Mouse (Mus musculus): ENCODE measurements around the gene 1810024B03Rik. TPM values are rescaled to one million over a fixed set of nuclear protein-coding genes. Genes with fewer than 3 reads are reported as not detected.
A peak's percentile ranks its signal among the peaks of the same experiment; 100 is the strongest.

Gene 1810024B03Rik
- polyA plus RNA-seq, 1 experiment from 2014 or later, result 2.0 TPM

- Histone ChIP-seq H3K9ac (no peak overlapping the region), H3K4me2 (replicated peaks) (no peak overlapping the region), H3K36me3 (peaks cover 9% of the 10 kb centered on the region; the same call in 1 of the 2 replicates), H3K4me3 (replicated peaks) (no peak overlapping the region), H3K4me1 (replicated peaks) (peaks cover 14% of the 10 kb centered on the region), H3K9me3 (no peaks in the 10 kb centered on the region), H3K27me3 (replicated peaks) (no peaks in the 10 kb centered on the region), H3K27ac (no peak overlapping the region)
- no peak for ATAC-seq
- 77% methylated on average over 3 of the region's 3 CpGs for WGBS
These were observed 62.4 kb downstream of the 1810024B03Rik start for GRCm38 (mm10) chr2:127145699-127146098.

- peaks cover 15% of the 10 kb centered on the region; the same call in 1 of the 2 replicates for H3K36me3 ChIP-seq
- H3K27ac ChIP-seq, result peak within 1 kb of the TSS; percentile 11; the same call in 1 of the 2 replicates
- H3K9ac ChIP-seq, result peak within 1 kb of the TSS; percentile 63
- H3K4me1 ChIP-seq (replicated peaks), result peaks cover 14% of the 10 kb centered on the region
- ATAC-seq, result peak; percentile 99
- no peaks in the 10 kb centered on the region for H3K9me3 ChIP-seq
- H3K4me3 ChIP-seq (replicated peaks), result peak within 1 kb of the TSS; percentile 56
- WGBS, result 3% methylated on average over 31 of the region's 31 CpGs
- no peaks in the 10 kb centered on the region for H3K27me3 ChIP-seq (replicated peaks)
- H3K4me2 ChIP-seq (replicated peaks), result peak within 1 kb of the TSS; percentile 66
These were observed 64.7 kb downstream of the 1810024B03Rik start, which contains the start of gene Itpripl1 for GRCm38 (mm10) chr2:127143158-127144063. TSS of gene Itpripl1 (minus strand) at chr2:127143442.

GRCm38 (mm10) chr2:127142577-127143157, 65.4 kb downstream of the 1810024B03Rik start:
- Histone ChIP-seq H3K4me1 (replicated peaks) (peaks cover 18% of the 10 kb centered on the region), H3K9me3 (no peaks in the 10 kb centered on the region), H3K27ac (no peak overlapping the region), H3K9ac (peak overlapping the region; percentile 63), H3K4me2 (replicated peaks) (peak overlapping the region; percentile 66), H3K4me3 (replicated peaks) (peak overlapping the region; percentile 56), H3K27me3 (replicated peaks) (no peaks in the 10 kb centered on the region), H3K36me3 (peaks cover 15% of the 10 kb centered on the region; the same call in 1 of the 2 replicates)
- peak; percentile 32 for ATAC-seq
- WGBS, result 13% methylated on average over 6 of the region's 6 CpGs

- Histone ChIP-seq H3K4me1 (replicated peaks) (peaks cover 20% of the 10 kb centered on the region), H3K9ac (no peak overlapping the region), H3K4me2 (replicated peaks) (peak overlapping the region; percentile 66), H3K27ac (no peak overlapping the region), H3K9me3 (no peaks in the 10 kb centered on the region), H3K4me3 (replicated peaks) (peak overlapping the region; percentile 56; the same call in 1 of the 2 replicates), H3K36me3 (peaks cover 15% of the 10 kb centered on the region; the same call in 1 of the 2 replicates), H3K27me3 (replicated peaks) (no peaks in the 10 kb centered on the region)
- 87% methylated on average over 10 of the region's 10 CpGs for WGBS
- ATAC-seq, result no peak
These were observed 66.0 kb downstream of the 1810024B03Rik start for GRCm38 (mm10) chr2:127142031-127142430.

- H3K4me1 ChIP-seq (replicated peaks), result peaks cover 23% of the 10 kb centered on the region
- no peaks in the 10 kb centered on the region for H3K27me3 ChIP-seq (replicated peaks)
- no peak overlapping the region for H3K9ac ChIP-seq
- H3K4me2 ChIP-seq (replicated peaks), result no peak overlapping the region
- ATAC-seq, result no peak
- no peaks in the 10 kb centered on the region for H3K9me3 ChIP-seq
- no peak overlapping the region for H3K4me3 ChIP-seq (replicated peaks)
- 94% methylated on average over 7 of the region's 7 CpGs for WGBS
- H3K36me3 ChIP-seq, result peaks cover 15% of the 10 kb centered on the region; the same call in 1 of the 2 replicates
- H3K27ac ChIP-seq, result no peak overlapping the region
These were observed 68.1 kb downstream of the 1810024B03Rik start for GRCm38 (mm10) chr2:127140011-127140410.

GRCm38 (mm10) chr2:127139605-127140004, 68.5 kb downstream of the 1810024B03Rik start:
- 100% methylated on average over 1 of the region's 1 CpGs for whole genome bisulfite sequencing
- Histone ChIP-seq H3K9me3 (no peaks in the 10 kb centered on the region), H3K4me2 (replicated peaks) (no peak overlapping the region), H3K4me3 (replicated peaks) (no peak overlapping the region), H3K27me3 (replicated peaks) (no peaks in the 10 kb centered on the region), H3K27ac (no peak overlapping the region), H3K36me3 (peaks cover 15% of the 10 kb centered on the region; the same call in 1 of the 2 replicates), H3K9ac (no peak overlapping the region), H3K4me1 (replicated peaks) (peaks cover 23% of the 10 kb centered on the region)
- no peak for ATAC-seq

- H3K27ac ChIP-seq, result no peak overlapping the region
- H3K4me1 ChIP-seq (replicated peaks), result peaks cover 23% of the 10 kb centered on the region
- H3K27me3 ChIP-seq (replicated peaks), result no peaks in the 10 kb centered on the region
- H3K4me2 ChIP-seq (replicated peaks), result no peak overlapping the region
- 93% methylated on average over 8 of the region's 8 CpGs for WGBS
- H3K36me3 ChIP-seq, result peaks cover 15% of the 10 kb centered on the region; the same call in 1 of the 2 replicates
- H3K9me3 ChIP-seq, result no peaks in the 10 kb centered on the region
- no peak overlapping the region for H3K9ac ChIP-seq
- ATAC-seq, result no peak
- H3K4me3 ChIP-seq (replicated peaks), result no peak overlapping the region
These were observed 69.0 kb downstream of the 1810024B03Rik start for GRCm38 (mm10) chr2:127139094-127139493.

GRCm38 (mm10) chr2:127138449-127138848, 69.6 kb downstream of the 1810024B03Rik start:
- no peak overlapping the region for H3K4me2 ChIP-seq (replicated peaks)
- H3K27ac ChIP-seq, result no peak overlapping the region
- ATAC-seq, result no peak
- peaks cover 15% of the 10 kb centered on the region; the same call in 1 of the 2 replicates for H3K36me3 ChIP-seq
- no peaks in the 10 kb centered on the region for H3K27me3 ChIP-seq (replicated peaks)
- WGBS, result 81% methylated on average over 4 of the region's 4 CpGs
- peaks cover 20% of the 10 kb centered on the region for H3K4me1 ChIP-seq (replicated peaks)
- H3K9me3 ChIP-seq, result no peaks in the 10 kb centered on the region
- no peak overlapping the region for H3K4me3 ChIP-seq (replicated peaks)
- H3K9ac ChIP-seq, result no peak overlapping the region

- ATAC-seq, result no peak
- peaks cover 21% of the 10 kb centered on the region for H3K4me1 ChIP-seq (replicated peaks)
- 77% methylated on average over 10 of the region's 10 CpGs for WGBS
- no peak overlapping the region for H3K27ac ChIP-seq
- no peaks in the 10 kb centered on the region for H3K27me3 ChIP-seq (replicated peaks)
- H3K4me2 ChIP-seq (replicated peaks), result no peak overlapping the region
- no peak overlapping the region for H3K4me3 ChIP-seq (replicated peaks)
- no peaks in the 10 kb centered on the region for H3K9me3 ChIP-seq
- peaks cover 15% of the 10 kb centered on the region; the same call in 1 of the 2 replicates for H3K36me3 ChIP-seq
- no peak overlapping the region for H3K9ac ChIP-seq
These were observed 70.2 kb downstream of the 1810024B03Rik start for GRCm38 (mm10) chr2:127137838-127138420.

GRCm38 (mm10) chr2:127136979-127137378, 71.1 kb downstream of the 1810024B03Rik start:
- Histone ChIP-seq H3K4me3 (replicated peaks) (no peak overlapping the region), H3K4me1 (replicated peaks) (peaks cover 22% of the 10 kb centered on the region), H3K36me3 (peaks cover 15% of the 10 kb centered on the region; the same call in 1 of the 2 replicates), H3K27me3 (replicated peaks) (no peaks in the 10 kb centered on the region), H3K9ac (no peak overlapping the region), H3K9me3 (no peaks in the 10 kb centered on the region), H3K27ac (no peak overlapping the region), H3K4me2 (replicated peaks) (no peak overlapping the region)
- 15% methylated on average over 5 of the region's 5 CpGs for WGBS
- peak; percentile 64 for ATAC-seq

Measured in intestine, embryonic 15.5 days (tissue).